10 mouse cellular contexts compared by ENCODE assay signal in the genomic region with DNA sequence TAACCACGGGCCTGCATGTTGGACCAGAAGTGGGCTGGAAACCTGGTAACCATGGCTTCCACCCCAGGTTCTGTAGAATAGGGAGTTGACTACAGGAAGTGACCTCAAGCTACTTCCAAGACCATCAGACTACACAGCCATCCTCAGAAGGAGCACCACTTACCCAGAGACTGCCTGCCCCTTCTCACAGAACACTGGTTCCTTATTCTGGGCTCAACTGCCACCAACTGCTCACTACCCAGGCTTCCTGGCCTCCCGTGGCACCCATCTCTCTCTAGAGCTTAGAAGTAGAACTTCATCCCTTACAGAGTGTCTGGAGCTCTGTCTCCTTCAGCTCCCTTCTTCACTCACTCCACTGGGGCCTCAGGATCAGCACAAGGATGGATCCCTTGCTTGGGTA. TPM values are rescaled to one million over a fixed set of nuclear protein-coding genes. Genes with fewer than 3 reads are reported as not detected.
DNase-seq lines count a peak whose midpoint lies in the region; TF ChIP-seq lines count a peak whose summit lies in the region.
"Had no signal": no experiment of that assay in that cellular context is flagged by ENCODE, and none has a peak within 500 bp of the region (broad histone marks: within the 10 kb centered on the region; RNA-seq: fewer than 3 reads in every experiment).

Lpin1 (minus strand) TSS at position 31 of the 400 bp plus-strand sequence.

- H3K4me1 ChIP-seq in ES-Bruce4 (ENCODE audit: control insufficient read depth, insufficient read depth, low read length), result no peaks in the 10 kb centered on the region
- H3K4me1 ChIP-seq: kidney, embryonic 15.5 days had no signal

- no peaks in the 10 kb centered on the region for H3K36me3 ChIP-seq in ES-Bruce4 (ENCODE audit: control insufficient read depth, insufficient read depth, low read length, poor library complexity, severe bottlenecking)
- H3K36me3 ChIP-seq: kidney, embryonic 15.5 days had no signal

- H3K4me3 ChIP-seq in ES-Bruce4 (ENCODE audit: low read depth, low read length), result no peak within 1 kb of the TSS
- H3K4me3 ChIP-seq: kidney, embryonic 15.5 days had no signal

- no peak for DNase-seq in frontal cortex, adult 2 months (ENCODE audit: extremely low spot score in 1 of 2, low spot score in 1 of 2)
- DNase-seq in frontal cortex, postnatal 10 days (ENCODE audit: low spot score in 2 of 2), result no peak
- no peak for DNase-seq in gastrocnemius, adult 18-20 months (ENCODE audit: low spot score)
- no peak for DNase-seq in layer of hippocampus, postnatal 36 days
- no peak for DNase-seq in embryo, embryonic 10.5 days (ENCODE audit: low spot score)
- DNase-seq in right cerebral cortex, postnatal 36 days (ENCODE audit: low spot score in 2 of 2), result no peak
- DNase-seq in kidney, postnatal 14 days, result no peak
- DNase-seq: cerebellum, adult 11-12 months had no signal

- TF ChIP-seq CTCF in ES-Bruce4 (IDR thresholded peaks at IDR 0.05; ENCODE audit: low read depth, low read length), result no peak

- no peaks in the 10 kb centered on the region for H3K9me3 ChIP-seq in ES-Bruce4 (replicated peaks; ENCODE audit: control insufficient read depth, insufficient read depth, low read length, poor library complexity, severe bottlenecking)
- H3K9me3 ChIP-seq: kidney, embryonic 15.5 days had no signal

- H3K27me3 ChIP-seq in ES-Bruce4 (ENCODE audit: control insufficient read depth, insufficient read depth, low read length, poor library complexity, severe bottlenecking), result no peaks in the 10 kb centered on the region
- H3K27me3 ChIP-seq: kidney, embryonic 15.5 days had no signal

- TF ChIP-seq EP300 in ES-Bruce4 (IDR thresholded peaks at IDR 0.05; ENCODE audit: insufficient read depth, low read depth, low read length), result no peak

- H3K9ac ChIP-seq in ES-Bruce4 (ENCODE audit: low read depth, poor library complexity, severe bottlenecking), result no peak within 1 kb of the TSS
- H3K9ac ChIP-seq: kidney, embryonic 15.5 days had no signal

- TF ChIP-seq POLR2A in ES-Bruce4 (IDR thresholded peaks at IDR 0.05; ENCODE audit: insufficient read depth, low read length), result no peak

- H3K27ac ChIP-seq in ES-Bruce4 (ENCODE audit: insufficient read depth, low read length), result no peak within 1 kb of the TSS
- H3K27ac ChIP-seq: kidney, embryonic 15.5 days had no signal

RNA-seq across cellular contexts. Expression of gene Lpin1, which starts in this region (rescaled TPM):
- polyA plus RNA-seq in frontal cortex, adult 2 months (2012; rRNA removed), result 20.5 and 21.2 TPM in 2 replicates
- 28.6 and 33.3 TPM in 2 replicates for polyA plus RNA-seq in ES-Bruce4 (2011; ENCODE audit: insufficient read depth, insufficient read length, low read depth, missing spikeins)
- 100 to 1,000 TPM; 212 to 245 TPM for total RNA-seq in gastrocnemius, adult 18-20 months (2021)
- 10 to 100 TPM; 25.1 to 26.3 TPM for total RNA-seq in layer of hippocampus, postnatal 36 days (2021)

Comparison
In these comparisons a context has a peak if more than half of its experiments do, and no peak if none do; other contexts are left out.
1. RNA of gene Lpin1 (total RNA-seq): 212 to 245 TPM in gastrocnemius, adult 18-20 months; 25.1 to 26.3 TPM in layer of hippocampus, postnatal 36 days; every median in the first group is over 4 times any median in the second.